Mouse (Mus musculus): ENCODE data around the gene Samd4b. TPM values are rescaled to one million over a fixed set of nuclear protein-coding genes. Genes with fewer than 3 reads are reported as not detected.
A peak's percentile ranks its signal among the peaks of the same experiment; 100 is the strongest.

Samd4b gene
- 9.3 and 11.4 TPM in 2 replicates for polyA plus RNA-seq (2012)

DNA sequence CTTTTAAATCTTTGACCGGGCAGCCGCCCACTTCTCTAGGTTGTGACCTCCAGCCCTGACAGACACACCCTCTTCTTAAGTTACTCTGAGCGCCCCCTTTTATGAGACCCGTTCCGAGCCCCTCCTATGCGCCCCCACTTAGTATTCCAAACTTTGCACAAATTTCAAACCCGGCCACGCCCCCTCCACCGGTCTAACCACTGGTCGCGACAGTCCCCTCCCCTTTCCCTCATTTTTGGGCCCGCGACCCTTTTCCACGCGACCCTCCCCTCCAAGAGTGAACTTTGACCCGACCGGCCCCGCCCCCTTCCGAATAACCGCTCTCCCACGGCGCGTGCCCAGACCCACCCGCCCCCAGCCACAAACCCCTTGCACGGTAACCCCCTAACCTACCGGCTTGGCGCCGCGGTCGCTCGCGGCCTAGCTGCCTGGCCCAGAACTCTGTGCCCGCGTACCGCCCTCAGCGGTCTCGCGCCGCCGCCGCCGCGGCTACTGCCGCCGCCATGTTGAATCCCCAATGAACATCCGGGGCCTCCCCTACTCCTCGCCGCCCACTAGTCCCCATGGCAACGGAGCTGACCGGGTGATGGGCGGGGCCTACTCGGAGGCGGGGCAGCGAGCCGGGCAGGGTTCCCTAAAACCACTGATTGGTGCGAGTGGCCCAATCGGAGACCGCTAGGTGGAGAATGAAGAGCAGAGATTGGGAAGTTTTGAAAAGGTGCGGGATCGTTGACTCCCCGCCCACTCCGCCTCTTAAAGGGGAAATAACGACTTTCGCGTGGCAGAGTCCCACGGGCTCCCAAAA lies at the start of gene Samd4b, which contains the start of gene Pak4:
Gene Samd4b, minus strand, starts transcription at position 503 of the 805 bp plus-strand sequence.
Gene Pak4, minus strand, starts transcription at position 544 of the 805 bp plus-strand sequence.
- TF ChIP-seq TAL1 (IDR thresholded peaks at IDR 0.05; ENCODE audit: low read length), result no peak
- TF ChIP-seq GATA1 (IDR thresholded peaks at IDR 0.05; ENCODE audit: low read length), result no peak
- Histone ChIP-seq H3K36me3 (ENCODE audit: control insufficient read depth) (peaks cover 37% of the 10 kb centered on the region), H3K4me1 (ENCODE audit: control insufficient read depth) (peaks cover 60% of the 10 kb centered on the region), H3K4me3 (replicated peaks) (peak within 1 kb of the TSS; percentile 91), H3K27me3 (ENCODE audit: control insufficient read depth) (no peaks in the 10 kb centered on the region), H3K9me3 (ENCODE audit: control insufficient read depth, low read length) (no peaks in the 10 kb centered on the region)

DNA sequence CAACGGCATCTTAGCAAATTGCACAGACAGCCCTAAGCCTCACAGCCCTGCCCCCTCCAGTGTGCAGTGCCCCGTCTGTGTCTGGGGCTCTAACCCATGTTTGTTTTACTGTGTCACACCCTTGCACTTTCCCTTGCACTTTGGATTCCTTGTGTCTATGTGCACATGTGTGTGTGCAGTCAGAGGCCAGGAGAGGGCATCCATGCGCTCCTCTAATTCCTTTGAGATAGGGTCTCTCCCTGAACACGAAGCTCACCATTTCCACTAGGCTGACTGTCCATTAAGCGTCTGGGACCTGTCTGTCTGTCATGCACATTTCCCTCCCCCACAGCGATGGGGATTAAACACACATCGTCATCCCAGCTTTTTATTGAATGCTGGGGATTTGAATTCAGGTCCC lies 49.1 kb upstream of the Samd4b start:
- H3K27me3 ChIP-seq (ENCODE audit: control insufficient read depth), result no peaks in the 10 kb centered on the region
- no peaks in the 10 kb centered on the region for H3K36me3 ChIP-seq (ENCODE audit: control insufficient read depth)
- TF ChIP-seq TAL1 (IDR thresholded peaks at IDR 0.05; ENCODE audit: low read length) (no peak), GATA1 (IDR thresholded peaks at IDR 0.05; ENCODE audit: low read length) (no peak)
- H3K4me1 ChIP-seq (ENCODE audit: control insufficient read depth), result no peaks in the 10 kb centered on the region
- no peaks in the 10 kb centered on the region for H3K9me3 ChIP-seq (ENCODE audit: control insufficient read depth, low read length)
- H3K4me3 ChIP-seq (replicated peaks), result no peak overlapping the region

DNA sequence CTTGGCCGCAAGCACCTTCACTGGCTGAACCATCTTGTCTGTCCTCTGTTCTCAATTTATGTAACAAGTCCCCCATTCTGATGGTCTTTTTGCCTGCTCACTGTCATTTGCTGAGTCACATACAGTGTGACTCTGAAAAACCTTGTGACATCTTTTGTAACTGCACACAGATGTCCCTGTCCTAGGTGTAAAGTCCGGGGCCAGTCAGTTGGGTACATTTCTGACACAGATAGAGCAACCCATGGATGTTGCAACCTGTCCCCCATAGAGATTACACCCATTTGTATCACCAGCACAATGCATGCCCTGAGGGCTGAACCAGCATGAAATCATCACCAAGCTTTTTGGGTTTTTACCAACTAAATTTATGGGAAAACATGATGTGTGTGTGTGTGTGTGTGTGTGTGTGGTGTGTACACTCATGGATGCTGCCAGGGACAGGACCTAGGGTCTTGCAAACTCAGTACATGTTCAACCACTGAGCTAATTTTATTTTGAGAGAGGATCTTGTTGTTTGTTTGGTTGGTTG lies 48.1 kb upstream of the Samd4b start:
- no peaks in the 10 kb centered on the region for H3K27me3 ChIP-seq (ENCODE audit: control insufficient read depth)
- no peaks in the 10 kb centered on the region for H3K9me3 ChIP-seq (ENCODE audit: control insufficient read depth, low read length)
- H3K4me3 ChIP-seq (replicated peaks), result no peak overlapping the region
- H3K4me1 ChIP-seq (ENCODE audit: control insufficient read depth), result no peaks in the 10 kb centered on the region
- H3K36me3 ChIP-seq (ENCODE audit: control insufficient read depth), result no peaks in the 10 kb centered on the region
- TF ChIP-seq TAL1 (IDR thresholded peaks at IDR 0.05; ENCODE audit: low read length) (no peak), GATA1 (IDR thresholded peaks at IDR 0.05; ENCODE audit: low read length) (no peak)

DNA sequence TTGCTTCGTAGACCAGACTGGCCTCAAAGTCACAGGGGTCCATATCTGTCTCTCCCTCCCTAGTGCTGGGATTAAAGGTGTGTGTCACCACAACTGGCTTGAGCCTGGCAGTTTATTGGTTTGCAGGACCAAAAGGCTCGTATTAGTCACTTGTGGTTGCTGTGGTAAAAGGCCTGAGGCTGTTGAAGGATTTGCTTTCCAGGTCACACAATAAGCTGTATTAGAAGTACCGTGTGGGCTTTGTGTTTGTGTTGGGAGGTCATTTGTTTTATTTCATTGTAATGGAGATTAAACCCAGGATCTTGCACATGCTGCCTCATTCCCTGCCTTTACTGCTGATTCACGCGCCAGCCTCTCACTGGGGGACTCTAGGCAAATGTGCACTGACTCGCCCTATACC lies 47.4 kb upstream of the Samd4b start:
- no peaks in the 10 kb centered on the region for H3K9me3 ChIP-seq (ENCODE audit: control insufficient read depth, low read length)
- no peaks in the 10 kb centered on the region for H3K36me3 ChIP-seq (ENCODE audit: control insufficient read depth)
- no peak for TF ChIP-seq TAL1 (IDR thresholded peaks at IDR 0.05; ENCODE audit: low read length)
- no peaks in the 10 kb centered on the region for H3K4me1 ChIP-seq (ENCODE audit: control insufficient read depth)
- no peak overlapping the region for H3K4me3 ChIP-seq (replicated peaks)
- no peaks in the 10 kb centered on the region for H3K27me3 ChIP-seq (ENCODE audit: control insufficient read depth)

DNA sequence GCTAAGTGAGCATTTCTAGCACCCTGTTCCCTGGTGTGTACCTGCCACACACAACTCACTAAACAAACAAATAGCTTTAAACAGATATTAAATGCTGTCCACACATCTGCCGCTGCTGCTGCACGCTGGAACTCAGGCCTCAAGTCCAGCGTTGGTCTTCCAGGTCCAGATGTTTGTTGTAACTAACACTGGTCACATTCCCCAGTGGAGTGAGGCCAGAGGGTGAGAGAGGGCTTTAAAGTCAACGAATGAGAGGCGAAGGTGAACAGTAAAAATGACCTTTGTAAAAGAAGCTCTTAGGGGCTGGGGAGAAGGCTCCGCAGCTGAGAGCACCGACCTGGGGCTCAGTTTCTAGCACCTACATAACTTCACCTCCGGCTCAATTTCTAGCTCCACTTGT lies 43.6 kb upstream of the Samd4b start:
- no peak for TF ChIP-seq GATA1 (IDR thresholded peaks at IDR 0.05; ENCODE audit: low read length)
- no peak for TF ChIP-seq TAL1 (IDR thresholded peaks at IDR 0.05; ENCODE audit: low read length)

DNA sequence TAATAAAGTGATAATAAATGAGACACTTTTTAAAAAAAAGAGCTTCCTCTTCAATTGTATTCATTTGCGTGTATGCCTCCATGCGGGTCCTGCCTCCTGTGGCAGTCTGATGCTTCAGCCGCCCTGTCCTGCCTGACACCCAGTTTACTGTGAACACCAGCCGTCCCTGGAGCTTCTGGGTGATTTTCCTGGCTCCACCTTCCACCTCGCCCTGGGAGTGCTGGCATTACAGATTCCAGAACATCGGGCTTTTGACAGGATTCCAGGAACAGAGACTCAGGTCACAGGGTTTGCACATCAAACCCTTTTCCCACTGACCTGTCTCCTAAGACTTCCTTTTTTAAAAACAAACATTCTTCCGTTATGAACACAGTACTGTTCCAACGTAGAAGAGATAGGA lies 39.6 kb upstream of the Samd4b start:
- no peak overlapping the region for H3K4me3 ChIP-seq (replicated peaks)
- no peak for TF ChIP-seq GATA1 (IDR thresholded peaks at IDR 0.05; ENCODE audit: low read length)
- no peak for TF ChIP-seq TAL1 (IDR thresholded peaks at IDR 0.05; ENCODE audit: low read length)
- 0 out of 2 replicates have a peak, but pooled peaks cover 2% of the 10 kb centered on the region for H3K27me3 ChIP-seq (ENCODE audit: control insufficient read depth)
- H3K9me3 ChIP-seq (ENCODE audit: control insufficient read depth, low read length), result no peaks in the 10 kb centered on the region
- H3K4me1 ChIP-seq (ENCODE audit: control insufficient read depth), result no peaks in the 10 kb centered on the region
- H3K36me3 ChIP-seq (ENCODE audit: control insufficient read depth), result no peaks in the 10 kb centered on the region

More for the DNA sequence above, 43.6 kb upstream of the Samd4b start:
- Histone ChIP-seq H3K27me3 (ENCODE audit: control insufficient read depth) (no peaks in the 10 kb centered on the region), H3K9me3 (ENCODE audit: control insufficient read depth, low read length) (no peaks in the 10 kb centered on the region), H3K4me1 (ENCODE audit: control insufficient read depth) (no peaks in the 10 kb centered on the region), H3K4me3 (replicated peaks) (no peak overlapping the region), H3K36me3 (ENCODE audit: control insufficient read depth) (no peaks in the 10 kb centered on the region)

DNA sequence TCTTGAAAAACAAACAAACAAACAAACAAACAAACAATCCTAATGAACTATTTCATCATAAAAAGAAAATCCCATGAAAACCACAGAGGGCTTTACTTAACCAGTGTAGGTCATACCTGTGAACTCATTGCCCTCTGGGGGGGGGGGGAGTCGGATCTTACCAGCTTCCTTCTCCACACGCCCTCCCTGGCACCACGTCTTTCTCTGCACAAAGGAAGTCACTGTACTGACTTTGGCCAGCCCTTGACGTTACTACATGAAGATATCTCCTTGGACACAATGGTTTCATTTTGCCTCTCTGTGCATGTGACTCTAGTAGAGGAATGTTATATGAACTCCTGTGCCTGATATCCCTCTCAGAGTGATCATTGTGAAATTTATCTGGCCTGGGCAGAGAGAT lies 36.2 kb upstream of the Samd4b start:
- no peaks in the 10 kb centered on the region for H3K9me3 ChIP-seq (ENCODE audit: control insufficient read depth, low read length)
- no peaks in the 10 kb centered on the region for H3K4me1 ChIP-seq (ENCODE audit: control insufficient read depth)
- H3K27me3 ChIP-seq (ENCODE audit: control insufficient read depth), result peaks cover 28% of the 10 kb centered on the region
- TF ChIP-seq GATA1 (IDR thresholded peaks at IDR 0.05; ENCODE audit: low read length) (no peak), TAL1 (IDR thresholded peaks at IDR 0.05; ENCODE audit: low read length) (no peak)
- no peak overlapping the region for H3K4me3 ChIP-seq (replicated peaks)
- H3K36me3 ChIP-seq (ENCODE audit: control insufficient read depth), result no peaks in the 10 kb centered on the region

DNA sequence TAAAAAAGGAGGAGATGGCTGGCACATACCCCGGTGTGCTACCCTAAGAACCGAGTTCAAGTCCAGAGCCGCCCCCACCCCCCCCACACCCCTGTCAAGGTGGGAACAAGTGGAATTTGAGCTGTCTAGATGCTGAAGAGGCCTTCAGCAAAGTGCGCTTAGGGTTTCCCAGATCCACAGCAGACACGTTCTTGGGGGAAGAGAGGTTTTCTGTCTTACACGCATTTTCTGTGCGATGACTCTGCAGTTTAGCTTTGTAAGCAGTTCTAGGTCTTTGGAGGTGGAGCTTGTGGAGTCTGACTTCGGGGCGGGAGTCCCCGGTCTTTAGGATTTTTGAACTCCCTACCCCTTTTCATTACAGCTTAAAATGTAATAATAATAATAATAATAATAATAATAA lies 33.1 kb upstream of the Samd4b start, which contains the start of gene Acp7:
Gene Acp7, minus strand, starts transcription at position 260 of the 400 bp plus-strand sequence.
- Histone ChIP-seq H3K9me3 (ENCODE audit: control insufficient read depth, low read length) (no peaks in the 10 kb centered on the region), H3K4me1 (ENCODE audit: control insufficient read depth) (no peaks in the 10 kb centered on the region), H3K27me3 (ENCODE audit: control insufficient read depth) (peaks cover 33% of the 10 kb centered on the region), H3K36me3 (ENCODE audit: control insufficient read depth) (no peaks in the 10 kb centered on the region), H3K4me3 (replicated peaks) (no peak within 1 kb of the TSS)
- TF ChIP-seq TAL1 (IDR thresholded peaks at IDR 0.05; ENCODE audit: low read length) (no peak), GATA1 (IDR thresholded peaks at IDR 0.05; ENCODE audit: low read length) (no peak)

DNA sequence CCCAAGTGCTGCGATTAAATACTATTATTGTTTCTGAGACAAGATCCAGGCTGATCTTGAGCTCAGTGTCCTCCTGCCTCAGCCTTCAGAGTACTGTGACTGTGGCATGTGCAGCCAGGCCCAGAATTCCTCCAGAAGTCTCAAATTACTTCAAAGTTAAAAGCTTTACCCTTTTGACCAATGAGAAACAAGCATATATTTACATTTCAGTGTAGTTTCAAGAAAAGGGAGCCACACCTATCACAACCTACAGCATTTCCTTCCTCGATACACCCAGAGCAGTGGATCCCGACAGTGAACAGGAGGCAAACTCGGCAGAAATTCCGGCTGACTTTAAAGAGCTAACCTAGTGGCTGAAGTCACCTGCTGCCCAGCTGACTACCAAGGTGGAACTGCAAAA lies 26.8 kb upstream of the Samd4b start:
- Histone ChIP-seq H3K4me1 (ENCODE audit: control insufficient read depth) (no peaks in the 10 kb centered on the region), H3K4me3 (replicated peaks) (no peak overlapping the region), H3K27me3 (ENCODE audit: control insufficient read depth) (peaks cover 11% of the 10 kb centered on the region), H3K9me3 (ENCODE audit: control insufficient read depth, low read length) (no peaks in the 10 kb centered on the region), H3K36me3 (ENCODE audit: control insufficient read depth) (no peaks in the 10 kb centered on the region)
- TF ChIP-seq GATA1 (IDR thresholded peaks at IDR 0.05; ENCODE audit: low read length), result no peak
- no peak for TF ChIP-seq TAL1 (IDR thresholded peaks at IDR 0.05; ENCODE audit: low read length)
